Mouse (Mus musculus): ENCODE data around the gene Ston2. TPM values are rescaled to one million over a fixed set of nuclear protein-coding genes. Genes with fewer than 3 reads are reported as not detected.

Ston2 gene
- total RNA-seq, 2 experiments from 2014 or later = 3.7 to 3.8 TPM

DNA sequence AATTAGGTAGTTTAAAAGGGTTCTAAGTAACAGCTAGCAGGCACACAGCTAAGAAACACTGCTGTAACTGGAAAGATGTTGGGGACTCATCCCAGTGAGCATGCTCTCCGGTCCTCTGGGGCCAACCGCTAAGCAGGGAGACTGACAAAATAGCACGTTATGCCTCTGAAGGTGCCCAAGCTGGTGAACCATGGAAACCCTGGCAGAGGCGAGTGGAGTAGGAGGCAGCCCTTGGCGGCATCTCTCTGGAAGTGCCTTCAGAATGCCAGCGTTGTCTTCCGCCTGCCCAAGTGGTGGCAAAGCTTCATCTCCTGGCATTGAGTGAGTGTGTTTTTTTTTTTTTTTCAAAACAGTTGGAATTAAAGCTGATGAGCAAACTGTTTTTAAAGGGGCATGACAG lies 115.7 kb downstream of the Ston2 start:
- no peak for DNase-seq
- intact Hi-C loops (cut with DNase I) = no loop called here

DNA sequence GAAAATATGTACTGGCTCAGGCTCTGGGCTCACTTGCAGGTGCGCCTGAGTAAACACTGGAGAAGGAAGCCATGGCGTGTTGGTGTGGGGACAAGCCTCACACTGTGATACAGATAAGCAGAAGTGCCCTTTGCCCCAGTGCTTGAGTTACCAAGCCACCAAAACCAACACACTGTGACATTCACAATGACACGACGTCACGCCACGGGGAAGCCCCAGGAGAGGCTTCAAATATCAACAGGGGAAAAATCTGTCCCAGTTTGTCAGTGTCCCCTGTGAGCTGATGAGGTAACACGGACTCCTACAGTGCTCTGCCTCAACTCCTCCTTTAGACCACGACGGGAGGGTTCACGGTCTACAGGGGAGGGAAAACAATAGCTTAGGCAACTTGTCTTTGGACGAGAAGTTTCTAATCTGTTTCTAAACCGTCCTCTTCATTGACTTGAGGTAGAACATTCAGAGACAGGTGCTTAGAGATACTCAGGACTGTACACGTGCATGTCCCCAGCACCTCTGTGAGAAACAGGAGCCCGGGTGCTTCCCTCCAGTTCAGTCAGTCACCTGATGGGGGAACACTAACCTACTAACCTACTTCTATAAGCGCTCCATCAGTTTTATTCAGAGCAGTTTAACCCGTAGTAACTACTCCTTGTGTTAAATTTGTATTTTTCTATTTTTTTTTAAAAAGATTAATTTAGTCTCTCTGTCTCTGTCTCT lies 119.5 kb downstream of the Ston2 start:
- intact Hi-C loops (cut with DNase I) = no loop called here
- no peak for DNase-seq

GRCm38 (mm10) chr12:91667741-91668140 lies 120.4 kb downstream of the Ston2 start:
- no peak for DNase-seq
- intact Hi-C loops (cut with DNase I) = no loop called here

- DNase-seq = no peak
- intact Hi-C loops (cut with DNase I) = no loop called here
Observed at GRCm38 (mm10) chr12:91666607-91667006, 121.6 kb downstream of the Ston2 start.

- DNase-seq = no peak
- intact Hi-C loops (cut with DNase I) = no loop called here
Observed at GRCm38 (mm10) chr12:91665431-91665830, 122.8 kb downstream of the Ston2 start.

DNA sequence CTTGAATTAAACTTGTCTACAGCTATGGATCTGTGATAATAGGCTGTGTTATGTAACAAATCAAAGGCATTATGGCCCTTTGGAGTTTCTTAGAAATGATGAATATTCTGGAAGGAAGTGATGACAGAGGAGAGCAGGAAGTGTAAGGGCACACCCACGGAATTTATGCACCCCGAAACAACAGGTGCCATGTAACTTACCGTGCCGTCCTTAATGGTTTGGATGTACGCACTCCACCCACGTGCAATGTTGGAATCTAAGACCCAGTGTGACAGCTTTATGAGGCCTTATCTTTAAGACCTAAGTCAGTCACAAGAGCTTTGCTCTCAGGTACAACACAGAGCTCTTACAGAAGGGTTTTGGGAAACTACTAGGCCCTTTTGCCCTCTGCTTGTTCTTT lies 124.9 kb downstream of the Ston2 start:
- no peak for DNase-seq
- intact Hi-C loops (cut with DNase I) = no loop called here

- DNase-seq = no peak
- intact Hi-C loops (cut with DNase I) = no loop called here
Observed at GRCm38 (mm10) chr12:91662844-91663243, 125.3 kb downstream of the Ston2 start.

DNA sequence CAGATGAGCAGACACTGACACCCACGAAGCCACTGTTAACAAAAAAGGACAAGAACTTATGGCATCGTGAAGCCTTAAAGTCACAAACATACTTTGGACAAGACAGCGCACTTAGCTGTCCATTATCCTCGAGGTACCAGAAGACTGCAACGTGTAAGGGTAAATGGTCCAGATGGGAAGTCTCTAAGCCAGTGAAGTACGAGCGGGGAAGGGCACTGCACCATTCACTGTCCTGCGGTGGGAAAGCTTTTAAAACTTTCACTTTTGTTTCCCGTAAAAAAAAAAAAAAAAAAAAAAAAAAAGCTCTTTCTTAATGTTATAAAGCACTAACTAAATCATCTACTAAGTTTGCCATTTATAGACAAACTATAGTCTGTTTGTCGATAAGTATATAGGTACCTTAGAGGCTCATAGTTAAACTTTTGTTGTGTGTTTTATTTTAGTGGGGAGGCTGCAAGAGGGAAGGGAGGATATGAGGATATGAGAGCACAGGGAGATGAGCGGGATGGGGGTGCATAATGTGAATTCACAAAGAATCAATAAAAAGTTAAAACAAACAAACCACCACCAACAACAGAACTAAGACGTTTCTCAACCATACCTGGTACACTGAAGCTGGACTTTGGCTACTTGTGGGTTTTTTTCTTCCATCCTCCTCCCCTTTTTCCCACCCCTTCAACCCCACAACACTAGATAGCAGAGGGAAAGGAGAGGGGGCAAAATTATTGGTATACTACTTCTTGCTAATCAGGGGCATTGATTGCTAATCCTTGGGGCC lies 127.4 kb downstream of the Ston2 start:
- DNase-seq = no peak
- intact Hi-C loops (cut with DNase I) = no loop called here

GRCm38 (mm10) chr12:91654399-91655122 lies 133.6 kb downstream of the Ston2 start:
- no peak for DNase-seq
- intact Hi-C loops (cut with DNase I) = no loop called here

GRCm38 (mm10) chr12:91648426-91648825 lies 139.8 kb downstream of the Ston2 start:
- intact Hi-C loops (cut with DNase I) = no loop called here
- no peak for DNase-seq

DNA sequence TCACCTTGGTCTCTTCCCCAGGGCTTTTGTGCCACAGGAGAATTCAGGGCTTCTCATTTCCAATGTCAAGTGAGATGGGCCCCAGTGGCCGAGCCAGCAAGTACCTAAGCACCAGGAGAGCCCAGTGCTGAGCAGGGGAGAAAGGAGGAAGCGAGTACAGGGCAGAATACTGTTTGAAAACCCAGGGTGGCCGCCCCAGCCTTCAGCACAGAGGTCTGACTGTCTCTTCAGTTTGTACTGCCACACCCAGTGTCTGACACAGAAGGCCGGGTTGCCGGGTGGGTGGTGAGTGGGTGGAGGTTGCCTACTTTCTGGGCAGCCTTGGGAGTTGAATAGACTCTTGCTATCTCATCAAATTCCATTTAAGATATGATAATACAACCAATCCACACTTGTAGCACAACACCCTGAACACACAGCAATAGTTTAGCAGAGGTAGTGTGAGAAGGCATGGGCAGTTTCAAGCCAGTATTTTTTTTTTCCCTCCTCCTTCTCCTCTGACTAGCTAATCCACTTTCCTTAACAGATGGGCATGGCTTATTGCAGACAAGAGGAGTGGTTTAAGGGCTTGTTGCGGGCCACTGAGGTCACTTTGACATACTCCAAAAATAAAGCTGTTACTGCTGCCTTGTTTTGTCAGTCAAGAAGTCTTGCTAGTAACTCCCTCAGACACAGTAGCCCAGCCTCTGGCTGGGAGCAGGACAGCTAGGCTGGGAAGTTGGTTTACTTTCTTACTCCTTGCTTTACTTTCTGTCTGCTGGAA lies 142.6 kb downstream of the Ston2 start:
- no peak for DNase-seq
- intact Hi-C loops (cut with DNase I) = no loop called here

DNA sequence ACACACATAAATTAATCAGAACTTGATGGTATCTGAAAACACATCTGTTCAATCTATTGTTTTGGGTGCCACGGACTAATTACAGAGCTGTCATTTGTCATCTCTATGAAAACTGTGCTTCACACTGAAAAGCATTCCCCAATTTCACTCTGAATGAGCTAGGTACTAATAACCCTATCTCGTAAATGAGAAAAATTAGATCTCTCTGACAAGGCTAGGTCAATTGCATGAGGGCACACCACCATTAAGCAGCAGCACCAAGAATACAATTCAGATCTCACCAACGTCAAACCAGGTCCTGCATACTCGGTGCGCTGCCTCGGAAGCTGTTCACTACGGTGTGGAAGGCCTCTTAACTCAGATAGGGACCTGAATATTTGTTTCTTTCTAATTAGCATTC lies 145.0 kb downstream of the Ston2 start:
- no peak for DNase-seq
- intact Hi-C loops (cut with DNase I) = no loop called here

DNA sequence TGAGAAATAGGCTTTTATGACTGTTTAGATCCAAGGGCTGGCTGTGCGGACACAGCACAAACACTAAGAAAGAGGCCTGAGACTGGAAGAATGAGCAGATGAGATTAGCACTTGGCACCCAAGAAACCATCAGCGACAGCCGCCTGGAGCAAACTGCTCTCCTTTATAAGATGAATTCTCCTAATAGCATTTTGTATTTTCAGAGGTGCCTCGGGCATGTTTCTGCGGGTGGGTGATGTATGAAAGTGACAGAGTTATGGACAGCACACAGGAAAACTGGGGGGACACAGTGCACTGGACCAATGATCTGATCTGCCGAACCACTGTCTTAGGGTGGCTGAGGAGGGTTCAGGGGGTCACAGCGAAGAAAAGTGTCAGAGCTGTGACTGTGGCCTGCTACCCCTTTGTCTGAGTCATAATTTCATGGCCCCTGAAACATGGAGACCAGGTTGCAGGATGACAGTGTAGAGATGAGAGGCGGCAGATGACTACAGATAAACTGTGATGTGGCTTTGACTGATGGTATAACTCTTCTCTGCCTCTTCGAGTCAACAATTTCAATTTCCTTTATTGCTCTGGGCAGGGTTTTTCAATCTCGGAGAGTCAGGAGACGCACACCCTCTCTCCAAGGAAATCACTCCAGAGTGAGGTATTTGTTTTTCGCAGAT lies 145.6 kb downstream of the Ston2 start:
- intact Hi-C loops (cut with DNase I) = no loop called here
- DNase-seq = no peak

DNA sequence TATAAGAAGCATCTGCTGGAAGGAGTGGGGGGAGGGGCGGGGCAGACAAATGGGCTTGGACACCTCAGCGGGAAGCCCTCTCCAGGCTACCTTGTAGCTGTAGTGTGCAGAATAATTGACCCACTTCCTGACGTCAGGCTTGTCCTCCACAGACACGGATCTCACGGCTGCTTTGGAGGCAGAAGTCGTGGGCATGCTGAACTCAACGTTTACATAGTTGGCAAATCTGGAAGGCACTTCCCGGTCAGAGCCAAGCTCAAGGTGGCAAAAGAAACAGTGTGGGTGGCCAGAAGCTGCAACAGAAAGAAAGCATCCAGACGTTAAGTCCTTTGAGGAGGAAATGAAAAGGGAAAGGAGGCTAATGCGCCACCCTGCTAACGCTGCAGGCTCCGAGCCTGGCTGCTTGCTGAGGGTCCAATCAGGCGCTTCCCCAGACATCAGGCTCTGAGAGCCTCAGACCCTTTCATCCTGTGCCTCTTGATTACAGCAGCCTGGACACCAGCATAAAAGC lies 146.5 kb downstream of the Ston2 start:
- intact Hi-C loops (cut with DNase I) = no loop called here
- peak in 1 of 2 experiments; percentile 19 for DNase-seq

GRCm38 (mm10) chr12:91641133-91641532 lies 147.1 kb downstream of the Ston2 start:
- intact Hi-C loops (cut with DNase I) = no loop called here
- no peak for DNase-seq

DNA sequence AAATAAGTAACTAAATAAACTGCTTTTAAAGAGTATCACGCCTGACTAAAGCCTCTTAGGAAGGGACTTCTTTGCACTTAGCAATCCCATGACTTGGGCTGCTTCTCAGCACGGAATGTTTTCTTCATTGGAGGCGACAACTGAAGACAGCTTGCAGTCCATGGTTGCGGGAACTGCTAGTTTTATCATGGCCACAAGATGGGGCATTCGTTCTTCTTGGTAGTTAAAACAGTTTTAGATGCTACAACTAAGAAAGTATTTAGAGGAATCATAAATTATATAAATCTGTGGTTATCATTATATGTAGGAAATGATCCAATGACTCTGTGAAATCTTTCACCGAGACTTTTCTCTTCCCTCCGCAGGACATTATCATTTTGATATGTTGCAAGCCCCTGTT lies 147.5 kb downstream of the Ston2 start:
- intact Hi-C loops (cut with DNase I) = loop anchor here (1.0 kb wide), 1 partner anchor 151 kb away; no protein-coding TSS in a partner anchor
- peak; percentile 57 for DNase-seq

DNA sequence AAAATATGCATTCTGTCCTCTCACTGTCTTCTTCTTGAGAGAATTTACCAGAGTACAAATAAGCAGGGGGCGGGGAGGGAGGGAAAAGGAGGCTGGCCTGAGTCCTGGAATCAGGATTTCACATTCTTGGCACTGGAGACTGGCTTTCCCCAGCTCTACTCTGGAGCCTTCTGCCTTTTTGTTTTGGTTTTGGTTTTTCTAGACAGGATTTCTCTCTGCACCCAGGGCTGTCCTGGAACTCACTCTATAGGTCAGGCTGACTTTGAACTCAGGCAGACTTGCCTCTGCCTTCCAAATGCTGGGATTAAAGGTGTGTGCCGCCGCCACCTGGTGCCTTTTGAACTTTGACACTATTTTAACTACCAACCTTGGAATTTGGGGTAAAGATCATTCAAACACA lies 149.8 kb downstream of the Ston2 start:
- intact Hi-C loops (cut with DNase I) = no loop called here
- DNase-seq = peak in 1 of 2 experiments; percentile 16

DNA sequence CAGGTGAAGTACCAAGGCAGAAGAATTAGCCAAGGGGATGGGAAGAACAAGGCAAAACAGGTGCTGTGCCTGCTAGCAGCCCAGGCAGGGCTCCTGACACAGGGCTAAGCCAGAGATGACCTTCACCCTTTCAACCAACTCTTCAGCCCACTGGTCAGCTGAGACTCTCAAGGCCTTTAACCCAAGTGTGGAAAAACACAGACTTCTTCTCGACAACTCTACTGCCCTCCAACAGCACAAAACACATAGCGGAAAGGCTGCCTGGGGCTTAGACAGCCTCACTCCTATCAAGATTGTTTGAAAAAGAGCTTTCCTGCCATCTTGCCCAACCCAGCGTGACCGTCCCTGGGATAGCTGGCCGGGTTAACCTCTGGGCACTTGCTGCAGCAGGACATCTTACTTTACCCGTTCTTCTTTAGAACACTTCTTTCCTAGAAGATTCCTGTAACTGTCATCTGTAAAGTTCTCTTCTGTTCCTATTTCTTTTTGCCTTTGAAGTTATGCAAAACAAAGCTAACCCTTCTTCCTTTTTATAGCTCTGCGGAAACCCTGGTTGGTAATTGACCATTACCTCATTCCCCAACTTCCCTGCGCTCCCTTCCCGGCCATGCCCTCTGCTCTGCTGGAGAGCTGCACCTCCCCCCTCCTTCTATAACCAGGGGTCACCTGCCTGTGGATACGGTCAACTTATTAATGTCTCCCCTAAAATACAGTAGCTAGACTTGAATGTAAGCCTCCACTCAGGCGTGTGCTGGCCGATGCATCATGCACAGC lies 150.9 kb downstream of the Ston2 start:
- DNase-seq = no peak
- intact Hi-C loops (cut with DNase I) = no loop called here

- peak; percentile 31 to 34 for DNase-seq
- intact Hi-C loops (cut with DNase I) = no loop called here
Observed at GRCm38 (mm10) chr12:91626482-91626881, 161.7 kb downstream of the Ston2 start.
